Mouse (Mus musculus): ENCODE data around the gene 2610001J05Rik. TPM values are rescaled to one million over a fixed set of nuclear protein-coding genes. Genes with fewer than 3 reads are reported as not detected.

Gene 2610001J05Rik
- total RNA-seq (2014; rRNA removed): 17.3 and 23.4 TPM in 2 replicates
- 10.1 and 14.1 TPM in 2 replicates for polyA plus RNA-seq (2012; rRNA removed)

DNA sequence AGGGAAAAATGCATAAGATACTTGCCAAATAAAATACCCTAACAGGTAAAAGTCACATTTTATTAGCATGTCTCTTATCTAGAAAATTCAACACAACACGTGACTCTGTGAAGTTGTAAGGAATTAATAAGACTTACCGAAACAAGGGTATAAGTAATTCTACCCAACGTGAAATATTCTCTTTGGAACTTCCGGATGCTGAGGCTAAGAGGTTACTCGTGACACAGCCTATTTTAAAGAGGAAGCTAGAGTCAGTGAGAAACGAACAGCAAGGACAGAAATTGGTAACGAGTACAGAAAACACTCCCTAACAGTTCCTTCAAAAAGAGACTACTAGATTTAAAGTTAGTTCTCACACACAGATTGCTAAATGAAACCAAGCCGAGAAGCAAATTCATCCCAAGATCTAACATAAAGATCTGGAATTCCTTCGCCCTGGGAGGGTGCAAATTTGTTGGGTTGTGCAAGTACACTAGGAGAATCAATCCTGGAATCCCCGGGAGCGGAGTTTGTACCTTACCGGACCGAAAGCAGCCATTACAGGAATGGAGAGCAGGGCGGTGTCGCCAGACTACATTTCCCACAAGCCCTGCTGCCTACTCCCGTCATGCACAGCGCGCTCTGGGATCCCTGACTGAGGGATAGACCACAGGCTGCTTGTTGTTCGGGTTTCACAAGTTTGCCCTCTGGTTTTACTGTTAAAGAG is at the start of gene 2610001J05Rik:
TSS of gene 2610001J05Rik (minus strand) at position 600 of the 706 bp plus-strand sequence.
- Histone ChIP-seq H3K27me3 (ENCODE audit: control insufficient read depth, insufficient read depth, low read length) (no peaks in the 10 kb centered on the region), H3K4me3 (ENCODE audit: insufficient read depth, low read depth, low read length) (peak within 1 kb of the TSS; percentile 61), H3K9ac (ENCODE audit: low read depth, low read length) (peak within 1 kb of the TSS; percentile 32; the same call in 1 of the 2 replicates), H3K27ac (replicated peaks; ENCODE audit: insufficient read depth, low read depth, low read length) (peak within 1 kb of the TSS; percentile 20), H3K36me3 (ENCODE audit: control insufficient read depth, insufficient read depth, low read length) (peaks cover 5% of the 10 kb centered on the region), H3K79me2 (ENCODE audit: control insufficient read depth, insufficient read depth, low read length) (no peaks in the 10 kb centered on the region), H3K4me1 (ENCODE audit: control insufficient read depth, insufficient read depth, low read length) (peaks cover 7% of the 10 kb centered on the region)
- WGBS: under 1% methylated on average over 19 of the region's 19 CpGs
- peak; percentile 95 for DNase-seq (ENCODE audit: extremely low read depth, low read depth, low spot score)
- peak; percentile 65; the same call in 1 of the 2 replicates for TF ChIP-seq POLR2A (IDR thresholded peaks at IDR 0.05; ENCODE audit: extremely low read depth, insufficient read depth, low read length)
- no peak for TF ChIP-seq CTCF (IDR thresholded peaks at IDR 0.05; ENCODE audit: low read depth, low read length)

DNA sequence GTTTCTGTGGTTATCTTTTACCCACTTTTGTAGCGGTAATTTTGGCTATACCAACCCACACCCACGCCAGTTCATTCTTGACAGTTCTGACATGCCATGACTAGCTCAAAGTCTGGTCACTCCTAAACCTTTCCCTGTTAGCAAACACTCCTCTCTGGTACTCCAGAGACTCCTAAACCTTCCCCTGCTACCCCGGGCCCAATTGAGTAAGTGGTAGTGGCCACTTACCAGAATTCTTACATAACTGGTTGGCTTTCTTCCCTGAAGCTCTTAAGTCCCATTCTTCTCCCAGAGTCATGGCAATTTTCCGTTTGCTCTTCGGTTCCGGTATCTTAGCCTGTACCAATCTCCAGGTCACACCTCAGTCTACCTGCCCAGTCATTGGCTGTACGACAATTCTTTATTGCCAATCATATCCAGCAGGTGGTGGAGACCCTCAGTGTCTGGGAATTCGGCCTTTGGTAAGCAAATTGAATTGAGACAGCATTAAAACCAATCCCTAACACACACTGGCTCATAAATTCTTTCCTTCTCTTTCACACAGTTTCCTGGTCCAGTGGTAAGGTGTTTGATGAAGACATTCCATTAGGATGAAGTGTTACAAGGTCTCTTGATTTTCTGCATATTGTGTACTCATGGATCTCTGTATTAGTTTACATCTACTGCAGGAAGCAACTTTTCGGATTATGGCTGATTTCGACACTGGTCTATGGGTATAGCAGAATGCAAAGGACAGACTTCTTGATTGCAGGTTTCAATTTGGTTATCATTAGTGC is 38.6 kb upstream of the 2610001J05Rik start:
- 87% methylated on average over 10 of the region's 10 CpGs for WGBS
- Histone ChIP-seq H3K4me3 (ENCODE audit: insufficient read depth, low read depth, low read length) (no peak overlapping the region), H3K79me2 (ENCODE audit: control insufficient read depth, insufficient read depth, low read length) (no peaks in the 10 kb centered on the region), H3K27me3 (ENCODE audit: control insufficient read depth, insufficient read depth, low read length) (no peaks in the 10 kb centered on the region), H3K9ac (ENCODE audit: low read depth, low read length) (no peak overlapping the region), H3K36me3 (ENCODE audit: control insufficient read depth, insufficient read depth, low read length) (no peaks in the 10 kb centered on the region), H3K4me1 (ENCODE audit: control insufficient read depth, insufficient read depth, low read length) (no peaks in the 10 kb centered on the region), H3K27ac (replicated peaks; ENCODE audit: insufficient read depth, low read depth, low read length) (no peak overlapping the region)
- TF ChIP-seq POLR2A (IDR thresholded peaks at IDR 0.05; ENCODE audit: extremely low read depth, insufficient read depth, low read length) (no peak), CTCF (IDR thresholded peaks at IDR 0.05; ENCODE audit: low read depth, low read length) (no peak)
- peak; percentile 14 for DNase-seq (ENCODE audit: extremely low read depth, low read depth, low spot score)

DNA sequence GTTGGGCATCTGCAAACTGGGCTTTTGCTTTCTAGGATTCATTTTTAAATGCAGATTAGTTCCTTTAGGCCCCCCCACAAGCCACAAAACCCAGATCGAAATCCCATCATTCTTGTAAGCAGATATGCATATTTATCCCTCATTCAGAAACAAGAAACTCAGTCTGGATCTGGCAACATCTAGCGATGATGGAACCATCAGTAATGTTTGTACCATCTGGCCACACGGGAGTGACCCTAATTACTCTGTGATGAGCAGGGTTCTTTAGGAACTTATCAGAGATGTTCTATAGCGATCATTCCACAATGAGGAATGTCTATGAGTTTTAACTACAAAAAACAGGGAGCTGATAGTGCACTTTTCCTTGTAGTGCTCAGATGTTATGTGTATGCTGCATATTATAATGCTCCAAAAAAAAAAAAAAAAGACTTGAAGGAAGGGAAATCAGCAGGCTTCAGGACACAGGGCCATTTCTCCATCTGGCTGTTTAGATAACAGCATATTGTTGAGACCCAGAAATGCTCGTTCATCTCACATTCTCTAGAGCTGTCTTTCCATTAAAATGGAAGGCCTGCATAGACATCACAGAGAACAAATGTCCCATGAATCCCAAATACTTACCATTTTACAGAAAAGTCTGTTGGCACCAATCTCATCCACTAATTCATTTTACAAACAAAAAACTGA is 31.8 kb upstream of the 2610001J05Rik start:
- no peak for DNase-seq (ENCODE audit: extremely low read depth, low read depth, low spot score)
- H3K27me3 ChIP-seq (ENCODE audit: control insufficient read depth, insufficient read depth, low read length): no peaks in the 10 kb centered on the region
- WGBS: 88% methylated on average over 5 of the region's 5 CpGs

GRCm38 (mm10) chr6:13884877-13885592 is 13.7 kb upstream of the 2610001J05Rik start:
- Histone ChIP-seq H3K79me2 (ENCODE audit: control insufficient read depth, insufficient read depth, low read length) (no peaks in the 10 kb centered on the region), H3K27me3 (ENCODE audit: control insufficient read depth, insufficient read depth, low read length) (no peaks in the 10 kb centered on the region), H3K36me3 (ENCODE audit: control insufficient read depth, insufficient read depth, low read length) (peaks cover 8% of the 10 kb centered on the region), H3K4me3 (ENCODE audit: insufficient read depth, low read depth, low read length) (no peak overlapping the region), H3K9ac (ENCODE audit: low read depth, low read length) (no peak overlapping the region), H3K27ac (replicated peaks; ENCODE audit: insufficient read depth, low read depth, low read length) (no peak overlapping the region), H3K4me1 (ENCODE audit: control insufficient read depth, insufficient read depth, low read length) (no peaks in the 10 kb centered on the region)
- WGBS: 82% methylated on average over 3 of the region's 3 CpGs
- TF ChIP-seq CTCF (IDR thresholded peaks at IDR 0.05; ENCODE audit: low read depth, low read length) (no peak), POLR2A (IDR thresholded peaks at IDR 0.05; ENCODE audit: extremely low read depth, insufficient read depth, low read length) (no peak)
- DNase-seq (ENCODE audit: extremely low read depth, low read depth, low spot score): no peak

More for the DNA sequence above, 31.8 kb upstream of the 2610001J05Rik start:
- no peaks in the 10 kb centered on the region for H3K36me3 ChIP-seq (ENCODE audit: control insufficient read depth, insufficient read depth, low read length)
- no peaks in the 10 kb centered on the region for H3K4me1 ChIP-seq (ENCODE audit: control insufficient read depth, insufficient read depth, low read length)
- no peak overlapping the region for H3K9ac ChIP-seq (ENCODE audit: low read depth, low read length)
- no peak overlapping the region for H3K27ac ChIP-seq (replicated peaks; ENCODE audit: insufficient read depth, low read depth, low read length)
- no peaks in the 10 kb centered on the region for H3K79me2 ChIP-seq (ENCODE audit: control insufficient read depth, insufficient read depth, low read length)
- no peak overlapping the region for H3K4me3 ChIP-seq (ENCODE audit: insufficient read depth, low read depth, low read length)
- TF ChIP-seq POLR2A (IDR thresholded peaks at IDR 0.05; ENCODE audit: extremely low read depth, insufficient read depth, low read length): no peak
- no peak for TF ChIP-seq CTCF (IDR thresholded peaks at IDR 0.05; ENCODE audit: low read depth, low read length)

DNA sequence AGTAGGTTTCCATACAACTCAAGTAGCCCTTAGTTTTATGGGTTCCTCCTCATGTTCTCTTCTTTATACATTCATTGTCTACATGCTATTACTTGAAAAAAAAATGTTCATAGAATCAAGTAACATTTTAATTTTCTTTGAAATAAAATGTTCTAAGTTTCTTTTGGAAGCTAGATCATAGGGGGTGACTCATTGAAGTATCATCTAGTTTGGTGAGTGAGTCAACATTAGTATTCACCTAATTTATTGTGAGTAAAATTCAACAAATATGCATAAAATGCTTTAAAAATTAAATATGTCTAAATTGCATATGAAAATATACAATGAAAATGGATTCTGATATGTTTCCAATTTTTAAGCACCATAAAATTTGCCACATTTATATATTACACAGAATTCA is 11.6 kb upstream of the 2610001J05Rik start:
- Histone ChIP-seq H3K4me1 (ENCODE audit: control insufficient read depth, insufficient read depth, low read length) (no peaks in the 10 kb centered on the region), H3K27me3 (ENCODE audit: control insufficient read depth, insufficient read depth, low read length) (no peaks in the 10 kb centered on the region), H3K4me3 (ENCODE audit: insufficient read depth, low read depth, low read length) (no peak overlapping the region), H3K9ac (ENCODE audit: low read depth, low read length) (no peak overlapping the region), H3K27ac (replicated peaks; ENCODE audit: insufficient read depth, low read depth, low read length) (no peak overlapping the region), H3K36me3 (ENCODE audit: control insufficient read depth, insufficient read depth, low read length) (peaks cover 8% of the 10 kb centered on the region), H3K79me2 (ENCODE audit: control insufficient read depth, insufficient read depth, low read length) (no peaks in the 10 kb centered on the region)
- TF ChIP-seq POLR2A (IDR thresholded peaks at IDR 0.05; ENCODE audit: extremely low read depth, insufficient read depth, low read length) (no peak), CTCF (IDR thresholded peaks at IDR 0.05; ENCODE audit: low read depth, low read length) (no peak)
- no peak for DNase-seq (ENCODE audit: extremely low read depth, low read depth, low spot score)
